Mouse (Mus musculus) myocyte (in vitro differentiated cells): Measurements from ENCODE around the gene Vsx2.

Experiments
- CEBPB ChIP-seq: IDR thresholded peaks from 2 replicates; pipeline ENCODE4 v1.6.1; 2011; ENCODE audit warnings: mild to moderate bottlenecking, moderate library complexity; ENCODE audit not compliant: poor library complexity, insufficient read depth, severe bottlenecking
- E2F4 ChIP-seq: IDR thresholded peaks from one replicate; pipeline ENCODE4 v1.6.1; 2011; ENCODE audit warnings: mild to moderate bottlenecking, control low read depth, moderate library complexity; ENCODE audit not compliant: insufficient read depth
- MAX ChIP-seq: IDR thresholded peaks from one replicate; pipeline ENCODE4 v1.6.1; 2011; ENCODE audit warnings: low read depth, mild to moderate bottlenecking, control low read depth
- MYOD1 ChIP-seq, 3 experiments: IDR thresholded peaks; one replicate each; pipeline ENCODE4 v1.6.1; 2011; ENCODE audit warnings: control low read depth in 2 of 3, low read depth in 2 of 3, mild to moderate bottlenecking in 2 of 3, moderate library complexity in 1 of 3; ENCODE audit not compliant: insufficient read length in 2 of 3, control insufficient read depth in 1 of 3
- MYOG ChIP-seq, 3 experiments: IDR thresholded peaks; one replicate each; pipeline ENCODE4 v1.6.1; 2011; ENCODE audit warnings: control low read depth in 2 of 3, low read depth in 2 of 3, mild to moderate bottlenecking in 2 of 3; ENCODE audit not compliant: insufficient read length in 2 of 3, control insufficient read depth in 1 of 3, insufficient read depth in 1 of 3
- POLR2A ChIP-seq: IDR thresholded peaks from one replicate; pipeline ENCODE4 v1.6.1; 2011; ENCODE audit warnings: low read depth, mild to moderate bottlenecking, control low read depth, moderate library complexity; ENCODE audit not compliant: insufficient read length
- POLR2AphosphoS2 ChIP-seq: IDR thresholded peaks from one replicate; pipeline ENCODE4 v1.6.1; 2011; ENCODE audit warnings: low read depth, control low read depth; ENCODE audit not compliant: insufficient read length
- TCF12 ChIP-seq: IDR thresholded peaks from one replicate; pipeline ENCODE4 v1.6.1; 2011; ENCODE audit warnings: mild to moderate bottlenecking, control low read depth; ENCODE audit not compliant: poor library complexity, insufficient read depth, severe bottlenecking
- USF1 ChIP-seq: IDR thresholded peaks from one replicate; pipeline ENCODE4 v1.6.1; 2011; ENCODE audit warnings: low read depth, mild to moderate bottlenecking, control low read depth, moderate library complexity

DNA sequence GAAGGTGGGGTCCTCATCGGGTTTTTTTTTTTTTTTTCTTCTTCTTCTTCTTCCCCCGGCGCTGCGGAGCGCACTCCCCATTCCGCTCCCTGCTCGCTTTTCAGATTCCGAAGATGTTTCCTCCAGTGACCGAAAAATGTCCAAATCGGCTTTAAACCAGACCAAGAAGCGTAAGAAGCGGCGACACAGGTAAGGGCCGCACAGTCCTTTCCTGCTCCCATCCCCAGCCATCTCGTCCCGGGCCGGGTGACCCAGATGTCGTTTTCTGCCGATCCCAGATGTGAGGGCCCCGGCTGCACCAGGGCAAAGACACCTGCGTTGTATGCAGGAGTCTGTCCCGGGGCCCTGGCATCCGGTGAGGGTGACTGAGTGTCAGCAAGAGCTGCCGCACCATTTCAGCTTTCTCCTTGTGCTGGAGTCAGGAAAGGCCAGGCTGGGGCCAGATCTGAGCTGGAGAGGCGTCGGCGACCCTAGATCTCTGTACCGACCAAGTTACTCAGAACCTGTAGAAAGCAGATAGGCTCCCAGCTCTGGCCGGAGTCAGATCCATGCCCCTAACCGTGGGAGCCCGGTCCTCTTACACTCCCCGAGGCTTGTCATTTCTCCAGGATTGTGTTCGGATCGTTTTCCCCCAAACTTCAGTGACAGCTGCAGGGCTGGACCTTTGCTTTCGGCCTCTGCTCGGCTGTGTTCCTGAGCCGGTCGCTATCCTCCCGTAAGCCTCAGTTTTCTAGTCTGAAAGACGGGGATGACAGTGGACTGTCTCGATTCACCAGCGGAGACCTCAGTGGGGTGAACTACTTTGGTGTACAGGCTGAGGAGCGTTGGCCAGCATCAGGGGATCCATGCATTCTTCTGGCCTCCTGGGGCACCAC is 2.1 kb downstream of the Vsx2 start:
- TF ChIP-seq TCF12 (no peak), USF1 (no peak), POLR2A (no peak), MAX (no peak), POLR2AphosphoS2 (no peak), E2F4 (no peak), MYOD1 (IDR thresholded peaks at IDR 0.05; ENCODE audit: control insufficient read depth in 1 of 3, insufficient read length in 2 of 3, low read depth in 2 of 3) (no peak), CEBPB (no peak), MYOG (IDR thresholded peaks at IDR 0.05; ENCODE audit: control insufficient read depth in 1 of 3, insufficient read depth in 1 of 3, insufficient read length in 2 of 3, low read depth in 2 of 3) (no peak)
